ENCODE assay signal across 8 mouse cellular contexts in genomic region chr5:33245701-33246100, GRCm38 (mm10). TPM values are rescaled to one million over a fixed set of nuclear protein-coding genes. Genes with fewer than 3 reads are reported as not detected.
DNase-seq lines count a peak whose midpoint lies in the region; ATAC-seq lines count a peak whose summit lies in the region.

No protein-coding gene starts in this region.

- no peaks in the 10 kb centered on the region for H3K9me3 ChIP-seq in kidney, embryonic 14.5 days (ENCODE audit: control insufficient read depth, low read length)
- H3K9me3 ChIP-seq in limb, embryonic 15.5 days: no peaks in the 10 kb centered on the region

- H3K4me3 ChIP-seq in brown adipose tissue, adult 24 weeks (ENCODE audit: insufficient read depth, low read depth, low read length): no peak overlapping the region
- H3K4me3 ChIP-seq in kidney, embryonic 14.5 days (ENCODE audit: low read length): no peak overlapping the region
- no peak overlapping the region for H3K4me3 ChIP-seq in limb, embryonic 15.5 days

- H3K4me2 ChIP-seq in kidney, embryonic 14.5 days (replicated peaks; ENCODE audit: low read depth, low read length): no peak overlapping the region
- no peak overlapping the region for H3K4me2 ChIP-seq in limb, embryonic 15.5 days

- H3K27ac ChIP-seq in brown adipose tissue, adult 24 weeks (replicated peaks; ENCODE audit: low read depth, low read length): peak overlapping the region; percentile 81
- H3K27ac ChIP-seq in kidney, embryonic 14.5 days (ENCODE audit: low read depth, low read length): peak overlapping the region; percentile 32; the same call in 1 of the 2 replicates
- peak overlapping the region; percentile 85 for H3K27ac ChIP-seq in limb, embryonic 15.5 days

- peaks cover 23% of the 10 kb centered on the region for H3K4me1 ChIP-seq in brown adipose tissue, adult 24 weeks (ENCODE audit: control insufficient read depth, insufficient read depth, insufficient read length, low read length)
- H3K4me1 ChIP-seq in kidney, embryonic 14.5 days (ENCODE audit: control insufficient read depth, insufficient read depth, low read length): no peaks in the 10 kb centered on the region
- H3K4me1 ChIP-seq in limb, embryonic 15.5 days: peaks cover 23% of the 10 kb centered on the region

- 44% methylated on average over 3 of the region's 3 CpGs for WGBS in kidney, embryonic 14.5 days
- 37% methylated on average over 3 of the region's 3 CpGs for WGBS in limb, embryonic 15.5 days

- H3K9ac ChIP-seq in kidney, embryonic 14.5 days (ENCODE audit: low read depth, low read length): no peak overlapping the region
- no peak overlapping the region for H3K9ac ChIP-seq in limb, embryonic 15.5 days

- peaks cover 48% of the 10 kb centered on the region for H3K36me3 ChIP-seq in kidney, embryonic 14.5 days (ENCODE audit: control insufficient read depth, insufficient read depth, low read length)
- peaks cover 56% of the 10 kb centered on the region for H3K36me3 ChIP-seq in limb, embryonic 15.5 days

- peak; percentile 37 for DNase-seq in adrenal gland, adult 2 months
- DNase-seq in adrenal gland, adult 8-10 months: no peak
- DNase-seq in heart, adult 18-20 months: peak; percentile 84 to 91
- DNase-seq in right cerebral cortex, adult 18-20 months: peak; percentile 49
- no peak for DNase-seq in thymus, postnatal 10 days (ENCODE audit: low spot score in 2 of 2)

- peak; percentile 67; the same call in 1 of the 2 replicates for ATAC-seq in kidney, embryonic 14.5 days (ENCODE audit: low FRiP score, low TSS enrichment)
- peak; percentile 74 for ATAC-seq in limb, embryonic 15.5 days (ENCODE audit: insufficient number of reproducible peaks, low FRiP score, low TSS enrichment, low read depth)

- no peaks in the 10 kb centered on the region for H3K27me3 ChIP-seq in kidney, embryonic 14.5 days (ENCODE audit: control insufficient read depth, insufficient read depth, low read length)
- H3K27me3 ChIP-seq in limb, embryonic 15.5 days: no peaks in the 10 kb centered on the region

RNA-seq across cellular contexts. Expression of gene Spon2, which starts 27.4 kb away (rescaled TPM):
- total RNA-seq in adrenal gland, adult 2 months (2021): 1 to 10 TPM; 1.2 to 2.5 TPM
- polyA plus RNA-seq in adrenal gland, adult 2 months (2012; rRNA removed): 2.6 and 2.8 TPM in 2 replicates
- total RNA-seq in adrenal gland, adult 8-10 months (2022): 1 to 10 TPM in 1 of 4 experiments, under 1 TPM in 3; 0.68 to 1.7 (median 0.78) TPM
- polyA plus RNA-seq in brown adipose tissue, adult 24 weeks (2012; ENCODE audit: insufficient read depth, insufficient read length, missing spikeins): 1.8 and 2.5 TPM in 2 replicates
- 1 to 10 TPM; 4.3 to 5.6 TPM for total RNA-seq in heart, adult 18-20 months (2021)
- 3.9 and 4.2 TPM in 2 replicates for polyA plus RNA-seq in kidney, embryonic 14.5 days (2014; fragmentation: Nextera tagmentation; extraction: Ambion mirVana)
- polyA plus RNA-seq in limb, embryonic 15.5 days (2015; fragmentation: Nextera tagmentation; extraction: Ambion mirVana): 37.3 and 43.8 TPM in 2 replicates

RNA-seq across cellular contexts. Expression of gene Ctbp1, which starts 29.1 kb away (rescaled TPM):
- 100 to 1,000 TPM; 206 to 228 TPM for total RNA-seq in adrenal gland, adult 2 months (2021)
- 447 and 508 TPM in 2 replicates for polyA plus RNA-seq in adrenal gland, adult 2 months (2012; rRNA removed)
- total RNA-seq in adrenal gland, adult 8-10 months (2022): 100 to 1,000 TPM; 226 to 255 (median 255) TPM
- polyA plus RNA-seq in brown adipose tissue, adult 24 weeks (2012; ENCODE audit: insufficient read depth, insufficient read length, missing spikeins): 75.4 and 78.5 TPM in 2 replicates
- total RNA-seq in heart, adult 18-20 months (2021): 100 to 1,000 TPM; 216 to 232 TPM
- 241 and 398 TPM in 2 replicates for polyA plus RNA-seq in kidney, embryonic 14.5 days (2014; fragmentation: Nextera tagmentation; extraction: Ambion mirVana)
- 295 and 316 TPM in 2 replicates for polyA plus RNA-seq in limb, embryonic 15.5 days (2015; fragmentation: Nextera tagmentation; extraction: Ambion mirVana)

Comparison
In these comparisons a context has a peak if more than half of its experiments do, and no peak if none do; other contexts are left out.
1. DNase-seq: peak in adrenal gland, adult 2 months (single experiment), heart, adult 18-20 months (2 of 2) and right cerebral cortex, adult 18-20 months (single experiment); none in adrenal gland, adult 8-10 months (single experiment) and thymus, postnatal 10 days (0 of 2).
2. H3K27ac ChIP-seq: peak in every context shown above with its lines; median percentile 85 in limb, embryonic 15.5 days; 81 in brown adipose tissue, adult 24 weeks; 32 in kidney, embryonic 14.5 days.